Mouse (Mus musculus) cerebellum, adult 2 months (tissue): Measurements from ENCODE around the gene Ccnf. TPM values are rescaled to one million over a fixed set of nuclear protein-coding genes. Genes with fewer than 3 reads are reported as not detected.
A peak's percentile ranks its signal among the peaks of the same experiment; 100 is the strongest.

Experiments
- DNase-seq, 2 experiments: peaks; one replicate each; pipeline ENCODE4 v3.0.0; 2021
- H3K27ac ChIP-seq: fragments of 200-500 bp; 2 replicates; pipeline ENCODE4 v1.5.1; 2012; ENCODE audit warnings: low read length, control low read depth, inconsistent platforms; ENCODE audit not compliant: insufficient read depth
- H3K27me3 ChIP-seq: fragments of 200-500 bp; 2 replicates; pipeline ENCODE4 v1.6.1; 2012; ENCODE audit warnings: inconsistent platforms, mild to moderate bottlenecking, low read length, moderate library complexity; ENCODE audit not compliant: control insufficient read depth, insufficient read depth
- H3K4me1 ChIP-seq: fragments of 200-500 bp; 2 replicates; pipeline ENCODE4 v1.6.1; 2011; ENCODE audit warnings: low read length; ENCODE audit not compliant: control insufficient read depth, insufficient read depth
- H3K4me3 ChIP-seq: fragments of 200-500 bp; replicated peaks from 2 replicates; pipeline ENCODE3; 2011; ENCODE audit warnings: mild to moderate bottlenecking, low read depth, low read length, control low read depth; ENCODE audit not compliant: insufficient read depth
- CTCF ChIP-seq: fragments of 200-500 bp; IDR thresholded peaks from 2 replicates; pipeline ENCODE4 v1.5.1; 2011; ENCODE audit warnings: low read depth, mild to moderate bottlenecking, control low read depth, low read length, moderate library complexity, borderline replicate concordance; ENCODE audit not compliant: insufficient read depth
- POLR2A ChIP-seq: fragments of 200-500 bp; IDR thresholded peaks from 2 replicates; pipeline ENCODE4 v1.6.1; 2011; ENCODE audit warnings: low read length, control low read depth, borderline replicate concordance; ENCODE audit not compliant: insufficient read depth
- WGBS: fragments of 180-500 bp; shearing (Covaris S2); methylation state at CpG from one replicate; pipeline ENCODE4 v1.1.7; 2018; 5-methylcytosine and 5-hydroxymethylcytosine counted together
- polyA plus RNA-seq: library from polyadenylated mRNA; depleted of rRNA; stranded (reverse); fragments of >200 nt; gene quantifications from 2 replicates; pipeline ENCODE4 v1.2.3, GENCODE M21; 2012

Gene Ccnf
- polyA plus RNA-seq, 1 experiment, result 3.6 TPM

GRCm38 (mm10) chr17:24267133-24267532 lies 15.8 kb upstream of the Ccnf start:
- WGBS, result 76% methylated on average over 1 of the region's 1 CpGs
- DNase-seq, result no peak
- no peaks in the 10 kb centered on the region for H3K27me3 ChIP-seq
- no peak overlapping the region for H3K4me3 ChIP-seq
- no peaks in the 10 kb centered on the region for H3K4me1 ChIP-seq
- no peak overlapping the region for H3K27ac ChIP-seq
- TF ChIP-seq POLR2A (no peak), CTCF (no peak)

GRCm38 (mm10) chr17:24264766-24265165 lies 13.5 kb upstream of the Ccnf start:
- 45% methylated on average over 2 of the region's 2 CpGs for WGBS
- Histone ChIP-seq H3K4me1 (no peaks in the 10 kb centered on the region), H3K4me3 (no peak overlapping the region), H3K27me3 (no peaks in the 10 kb centered on the region), H3K27ac (no peak overlapping the region)
- no peak for TF ChIP-seq CTCF
- no peak for TF ChIP-seq POLR2A
- no peak for DNase-seq

- WGBS, result 68% methylated on average over 4 of the region's 4 CpGs
- Histone ChIP-seq H3K27me3 (no peaks in the 10 kb centered on the region), H3K4me1 (no peaks in the 10 kb centered on the region), H3K4me3 (no peak overlapping the region), H3K27ac (no peak overlapping the region)
- no peak for TF ChIP-seq POLR2A
- TF ChIP-seq CTCF, result no peak
- no peak for DNase-seq
Measured at GRCm38 (mm10) chr17:24260516-24260915, 9.2 kb upstream of the Ccnf start.

- DNase-seq, result no peak
- WGBS, result 56% methylated on average over 5 of the region's 5 CpGs
- H3K4me1 ChIP-seq, result no peaks in the 10 kb centered on the region
- TF ChIP-seq POLR2A (no peak), CTCF (no peak)
- no peak overlapping the region for H3K27ac ChIP-seq
- H3K27me3 ChIP-seq, result no peaks in the 10 kb centered on the region
- no peak overlapping the region for H3K4me3 ChIP-seq
Measured at GRCm38 (mm10) chr17:24259702-24260101, 8.4 kb upstream of the Ccnf start.

- DNase-seq, result no peak
- Histone ChIP-seq H3K4me3 (no peak overlapping the region), H3K27ac (no peak overlapping the region), H3K4me1 (no peaks in the 10 kb centered on the region), H3K27me3 (no peaks in the 10 kb centered on the region)
- 79% methylated on average over 4 of the region's 4 CpGs for WGBS
- TF ChIP-seq CTCF, result no peak
- TF ChIP-seq POLR2A, result no peak
Measured at GRCm38 (mm10) chr17:24258981-24259380, 7.7 kb upstream of the Ccnf start.

GRCm38 (mm10) chr17:24252329-24252728 lies 1.0 kb upstream of the Ccnf start:
- H3K4me1 ChIP-seq, result peaks cover 7% of the 10 kb centered on the region
- no peak overlapping the region for H3K27ac ChIP-seq
- WGBS, result 99% methylated on average over 2 of the region's 2 CpGs
- no peaks in the 10 kb centered on the region for H3K27me3 ChIP-seq
- H3K4me3 ChIP-seq, result no peak overlapping the region
- no peak for DNase-seq
- no peak for TF ChIP-seq POLR2A

- no peaks in the 10 kb centered on the region for H3K27me3 ChIP-seq
Measured at GRCm38 (mm10) chr17:24250988-24251319, 330 bp downstream of the Ccnf start.

GRCm38 (mm10) chr17:24248641-24249040 lies 2.6 kb downstream of the Ccnf start:
- no peak overlapping the region for H3K27ac ChIP-seq
- peaks cover 7% of the 10 kb centered on the region for H3K4me1 ChIP-seq
- no peaks in the 10 kb centered on the region for H3K27me3 ChIP-seq
- H3K4me3 ChIP-seq, result no peak overlapping the region
- TF ChIP-seq CTCF (no peak), POLR2A (no peak)
- 99% methylated on average over 2 of the region's 2 CpGs for WGBS
- DNase-seq, result no peak

More at GRCm38 (mm10) chr17:24250988-24251319, 330 bp downstream of the Ccnf start:
- WGBS, result 1% methylated on average over 32 of the region's 32 CpGs
- Histone ChIP-seq H3K4me1 (peaks cover 7% of the 10 kb centered on the region), H3K27ac (peak overlapping the region; percentile 21; the same call in 1 of the 2 replicates), H3K4me3 (peak overlapping the region; percentile 92)
- TF ChIP-seq POLR2A (no peak), CTCF (no peak)
- DNase-seq, result no peak
